Mouse (Mus musculus): Measurements from ENCODE around the gene Scp2. TPM values are rescaled to one million over a fixed set of nuclear protein-coding genes. Genes with fewer than 3 reads are reported as not detected.

Scp2 gene
- polyA plus RNA-seq, 1 experiment from 2014 or later, result 532 TPM

GRCm38 (mm10) chr4:108051687-108052274, 93.0 kb downstream of the Scp2 start:
- no peaks in the 10 kb centered on the region for H3K9me3 ChIP-seq (ENCODE audit: low read length)
- DNase-seq (ENCODE audit: low spot score), result no peak
- WGBS, result 84% methylated on average over 10 of the region's 10 CpGs
- no peaks in the 10 kb centered on the region for H3K27me3 ChIP-seq (replicated peaks; ENCODE audit: insufficient read depth, low read length)
- TF ChIP-seq CTCF (IDR thresholded peaks at IDR 0.05) (no peak), EP300 (IDR thresholded peaks at IDR 0.05) (no peak)
- peaks cover 38% of the 10 kb centered on the region for H3K36me3 ChIP-seq (ENCODE audit: insufficient read depth, low read length)
- no peak overlapping the region for H3K27ac ChIP-seq (ENCODE audit: low read length)
- no peak overlapping the region for H3K4me2 ChIP-seq (replicated peaks; ENCODE audit: low read depth, low read length)
- peak; percentile 32; the same call in 1 of the 2 replicates for ATAC-seq
- no peaks in the 10 kb centered on the region for H3K4me1 ChIP-seq (ENCODE audit: insufficient read depth, low read depth, low read length)
- no peak overlapping the region for H3K4me3 ChIP-seq (ENCODE audit: low read depth, low read length)
- no peak overlapping the region for H3K9ac ChIP-seq (replicated peaks; ENCODE audit: low read depth)

- DNase-seq (ENCODE audit: low spot score), result no peak
- Histone ChIP-seq H3K36me3 (ENCODE audit: insufficient read depth, low read length) (peaks cover 26% of the 10 kb centered on the region), H3K9me3 (ENCODE audit: low read length) (no peaks in the 10 kb centered on the region), H3K4me1 (ENCODE audit: insufficient read depth, low read depth, low read length) (no peaks in the 10 kb centered on the region), H3K4me3 (ENCODE audit: low read depth, low read length) (no peak overlapping the region), H3K27ac (ENCODE audit: low read length) (no peak overlapping the region), H3K9ac (replicated peaks; ENCODE audit: low read depth) (no peak overlapping the region), H3K27me3 (replicated peaks; ENCODE audit: insufficient read depth, low read length) (no peaks in the 10 kb centered on the region), H3K4me2 (replicated peaks; ENCODE audit: low read depth, low read length) (no peak overlapping the region)
- 76% methylated on average over 8 of the region's 8 CpGs for WGBS
- TF ChIP-seq CTCF (IDR thresholded peaks at IDR 0.05) (no peak), EP300 (IDR thresholded peaks at IDR 0.05) (no peak)
- no peak for ATAC-seq
Measured at GRCm38 (mm10) chr4:108046136-108046535, 98.7 kb downstream of the Scp2 start.

DNA sequence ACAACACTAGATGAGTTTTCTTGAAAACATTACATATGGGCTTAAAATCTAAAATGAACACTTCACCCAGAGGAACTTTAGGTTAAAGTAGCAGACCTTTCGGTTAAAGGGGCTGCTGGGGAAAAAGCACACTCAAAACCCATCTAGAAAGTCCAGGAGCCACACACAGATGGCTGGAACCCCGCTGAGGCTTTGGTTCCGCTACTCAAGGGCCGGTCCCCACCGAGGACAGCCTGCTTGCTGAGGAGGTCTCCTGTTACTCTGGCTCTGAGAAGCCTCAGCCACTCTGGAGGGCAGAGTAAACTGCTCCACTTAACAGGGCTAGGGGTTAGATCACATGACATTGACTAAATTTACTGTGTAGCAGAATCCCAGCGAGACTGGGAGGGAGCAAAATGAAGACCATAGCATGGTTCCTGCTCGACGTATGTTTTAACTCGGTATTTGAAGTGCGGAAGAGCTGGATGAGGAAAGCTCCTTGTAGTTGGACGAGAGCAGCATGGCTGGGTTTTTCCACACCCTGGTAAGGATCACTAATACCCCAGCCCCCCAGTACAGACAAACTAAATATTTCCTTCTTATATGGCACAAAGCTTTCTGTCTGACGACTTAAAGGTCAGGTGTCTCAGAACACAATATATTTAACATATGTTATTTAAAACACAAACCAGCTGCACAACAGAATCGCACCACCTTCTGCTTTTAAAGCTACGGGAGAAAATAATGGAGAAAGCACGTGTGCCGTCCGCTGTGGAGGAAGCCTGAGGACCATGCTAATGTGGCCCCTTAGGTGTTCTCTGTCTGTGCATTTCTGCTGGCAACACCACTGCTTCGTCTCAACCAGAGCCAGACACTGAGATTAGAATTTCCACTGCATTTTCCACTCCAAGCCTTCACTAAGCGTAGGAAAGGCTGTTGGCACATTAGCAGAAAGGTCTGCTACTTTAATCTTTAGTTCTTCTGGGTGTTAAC, 99.4 kb downstream of the Scp2 start:
- H3K27me3 ChIP-seq (replicated peaks; ENCODE audit: insufficient read depth, low read length), result no peaks in the 10 kb centered on the region
- no peak overlapping the region for H3K4me3 ChIP-seq (ENCODE audit: low read depth, low read length)
- no peak overlapping the region for H3K4me2 ChIP-seq (replicated peaks; ENCODE audit: low read depth, low read length)
- H3K9me3 ChIP-seq (ENCODE audit: low read length), result no peaks in the 10 kb centered on the region
- no peak overlapping the region for H3K27ac ChIP-seq (ENCODE audit: low read length)
- TF ChIP-seq CTCF (IDR thresholded peaks at IDR 0.05) (no peak), EP300 (IDR thresholded peaks at IDR 0.05) (no peak)
- H3K4me1 ChIP-seq (ENCODE audit: insufficient read depth, low read depth, low read length), result no peaks in the 10 kb centered on the region
- DNase-seq (ENCODE audit: low spot score) (no peak), ATAC-seq (no peak)
- H3K9ac ChIP-seq (replicated peaks; ENCODE audit: low read depth), result no peak overlapping the region
- WGBS, result 78% methylated on average over 19 of the region's 19 CpGs
- peaks cover 22% of the 10 kb centered on the region for H3K36me3 ChIP-seq (ENCODE audit: insufficient read depth, low read length)

GRCm38 (mm10) chr4:108037027-108037426, 107.8 kb downstream of the Scp2 start:
- Histone ChIP-seq H3K27ac (ENCODE audit: low read length) (no peak overlapping the region), H3K4me3 (ENCODE audit: low read depth, low read length) (no peak overlapping the region), H3K9me3 (ENCODE audit: low read length) (no peaks in the 10 kb centered on the region), H3K4me1 (ENCODE audit: insufficient read depth, low read depth, low read length) (no peaks in the 10 kb centered on the region), H3K27me3 (replicated peaks; ENCODE audit: insufficient read depth, low read length) (0 out of 2 replicates have a peak, but pooled peaks cover 7% of the 10 kb centered on the region), H3K36me3 (ENCODE audit: insufficient read depth, low read length) (no peaks in the 10 kb centered on the region), H3K9ac (replicated peaks; ENCODE audit: low read depth) (no peak overlapping the region), H3K4me2 (replicated peaks; ENCODE audit: low read depth, low read length) (no peak overlapping the region)
- 75% methylated on average over 8 of the region's 8 CpGs for WGBS
- DNase-seq (ENCODE audit: low spot score), result no peak
- ATAC-seq, result no peak
- TF ChIP-seq CTCF (IDR thresholded peaks at IDR 0.05) (no peak), EP300 (IDR thresholded peaks at IDR 0.05) (no peak)

- H3K36me3 ChIP-seq (ENCODE audit: insufficient read depth, low read length), result no peaks in the 10 kb centered on the region
- H3K9me3 ChIP-seq (ENCODE audit: low read length), result no peaks in the 10 kb centered on the region
- no peak for TF ChIP-seq EP300 (IDR thresholded peaks at IDR 0.05)
- no peak for TF ChIP-seq CTCF (IDR thresholded peaks at IDR 0.05)
- H3K4me2 ChIP-seq (replicated peaks; ENCODE audit: low read depth, low read length), result no peak overlapping the region
- DNase-seq (ENCODE audit: low spot score), result peak; percentile 36
- no peak overlapping the region for H3K4me3 ChIP-seq (ENCODE audit: low read depth, low read length)
- no peak overlapping the region for H3K27ac ChIP-seq (ENCODE audit: low read length)
- no peak for ATAC-seq
- H3K4me1 ChIP-seq (ENCODE audit: insufficient read depth, low read depth, low read length), result peaks cover 7% of the 10 kb centered on the region; the same call in 1 of the 2 replicates
- 79% methylated on average over 8 of the region's 8 CpGs for WGBS
- H3K9ac ChIP-seq (replicated peaks; ENCODE audit: low read depth), result no peak overlapping the region
- peaks cover 18% of the 10 kb centered on the region for H3K27me3 ChIP-seq (replicated peaks; ENCODE audit: insufficient read depth, low read length)
Measured at GRCm38 (mm10) chr4:108033041-108033764, 111.6 kb downstream of the Scp2 start.

DNA sequence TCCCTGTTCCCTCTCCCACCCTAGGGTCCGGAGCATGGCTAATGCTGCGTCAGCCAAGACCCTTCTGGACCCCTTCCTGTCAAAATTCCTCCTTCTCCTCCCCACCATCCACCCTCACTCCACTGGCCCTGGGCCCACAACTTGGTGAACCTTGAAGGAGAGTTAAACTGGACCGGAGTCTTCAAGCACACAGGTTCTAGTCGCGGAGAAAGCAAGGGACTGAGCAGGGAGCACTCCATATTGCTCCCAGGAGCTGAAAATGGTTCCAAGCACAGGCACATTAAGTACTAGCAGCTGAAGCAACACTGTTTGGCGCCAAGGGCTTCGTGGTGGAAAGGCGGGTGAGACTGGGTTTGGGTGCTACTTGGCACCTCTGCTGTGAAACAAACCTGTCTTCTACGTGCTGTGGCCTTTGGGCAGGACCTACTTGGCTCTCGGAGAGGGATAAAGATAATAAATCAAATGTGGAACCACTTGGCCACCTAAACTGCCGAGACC, 112.4 kb downstream of the Scp2 start:
- Histone ChIP-seq H3K4me2 (replicated peaks; ENCODE audit: low read depth, low read length) (peak overlapping the region; percentile 96), H3K4me1 (ENCODE audit: insufficient read depth, low read depth, low read length) (peaks cover 7% of the 10 kb centered on the region; the same call in 1 of the 2 replicates), H3K9ac (replicated peaks; ENCODE audit: low read depth) (no peak overlapping the region), H3K4me3 (ENCODE audit: low read depth, low read length) (peak overlapping the region; percentile 57), H3K27me3 (replicated peaks; ENCODE audit: insufficient read depth, low read length) (peaks cover 18% of the 10 kb centered on the region), H3K27ac (ENCODE audit: low read length) (no peak overlapping the region), H3K36me3 (ENCODE audit: insufficient read depth, low read length) (no peaks in the 10 kb centered on the region), H3K9me3 (ENCODE audit: low read length) (no peaks in the 10 kb centered on the region)
- TF ChIP-seq CTCF (IDR thresholded peaks at IDR 0.05) (no peak), EP300 (IDR thresholded peaks at IDR 0.05) (no peak)
- DNase-seq (ENCODE audit: low spot score) (no peak), ATAC-seq (no peak)
- 36% methylated on average over 11 of the region's 11 CpGs for WGBS

Data from lung, postnatal 0 days (tissue).